Mouse (Mus musculus) hindbrain, embryonic 14.5 days (tissue): ENCODE measurements around the gene Gm49395. TPM values are rescaled to one million over a fixed set of nuclear protein-coding genes. Genes with fewer than 3 reads are reported as not detected.

ENCODE experiments used
- ATAC-seq: fragments of 200-750 bp; cut with Nextera tagmentation; 2 replicates; pipeline ENCODE4 v1.8.0; 2017; ENCODE audit warnings: moderate number of reproducible peaks, mild to moderate bottlenecking, moderate TSS enrichment, moderate library complexity; ENCODE audit not compliant: low FRiP score
- DNase-seq: peaks from one replicate; pipeline ENCODE4 v3.0.0-alpha.2; 2015; ENCODE audit warnings: low spot score
- H3K27ac ChIP-seq: fragments of 300-500 bp; sonication (generic); 2 replicates; pipeline ENCODE4 v1.5.1; 2014; ENCODE audit warnings: mild to moderate bottlenecking, moderate library complexity
- H3K27me3 ChIP-seq: fragments of 300-500 bp; sonication (generic); 2 replicates; pipeline ENCODE4 v1.6.1; 2014; ENCODE audit warnings: mild to moderate bottlenecking, low read length, mixed read lengths; ENCODE audit not compliant: control insufficient read depth, insufficient read depth
- H3K36me3 ChIP-seq: fragments of 300-500 bp; sonication (generic); replicated peaks from 2 replicates; pipeline ENCODE4 v1.6.1; 2014; ENCODE audit not compliant: control insufficient read depth, insufficient read depth
- H3K4me1 ChIP-seq: fragments of 300-500 bp; sonication (generic); replicated peaks from 2 replicates; pipeline ENCODE4 v1.6.1; 2014; ENCODE audit warnings: antibody characterized with exemption, low read length, mixed read lengths; ENCODE audit not compliant: control insufficient read depth, insufficient read depth
- H3K4me2 ChIP-seq: fragments of 300-500 bp; sonication (generic); replicated peaks from 2 replicates; pipeline ENCODE4 v1.6.1; 2014; ENCODE audit warnings: mild to moderate bottlenecking, moderate library complexity
- H3K4me3 ChIP-seq: fragments of 300-500 bp; sonication (generic); replicated peaks from 2 replicates; pipeline ENCODE4 v1.5.1; 2014; ENCODE audit warnings: mild to moderate bottlenecking, low read length
- H3K9ac ChIP-seq: fragments of 300-500 bp; sonication (generic); 2 replicates; pipeline ENCODE4 v1.6.1; 2014
- H3K9me3 ChIP-seq: fragments of 300-500 bp; sonication (generic); 2 replicates; pipeline ENCODE4 v1.6.1; 2016; ENCODE audit warnings: low read length; ENCODE audit not compliant: control insufficient read depth
- WGBS: fragments of 180-500 bp; shearing (Covaris S2); extraction: QIAGEN DNeasy Blood & Tissue Kit; methylation state at CpG from one replicate; pipeline ENCODE4 v1.1.7; 2014; 5-methylcytosine and 5-hydroxymethylcytosine counted together
- polyA plus RNA-seq: library from polyadenylated mRNA; unstranded; fragments of >200 nt; fragmentation: Nextera tagmentation; extraction: Ambion mirVana; gene quantifications from 2 replicates; pipeline ENCODE4 v1.2.1, GENCODE M21; 2014

Gene Gm49395
- polyA plus RNA-seq, 1 experiment from 2014 or later, result 4.7 TPM

DNA sequence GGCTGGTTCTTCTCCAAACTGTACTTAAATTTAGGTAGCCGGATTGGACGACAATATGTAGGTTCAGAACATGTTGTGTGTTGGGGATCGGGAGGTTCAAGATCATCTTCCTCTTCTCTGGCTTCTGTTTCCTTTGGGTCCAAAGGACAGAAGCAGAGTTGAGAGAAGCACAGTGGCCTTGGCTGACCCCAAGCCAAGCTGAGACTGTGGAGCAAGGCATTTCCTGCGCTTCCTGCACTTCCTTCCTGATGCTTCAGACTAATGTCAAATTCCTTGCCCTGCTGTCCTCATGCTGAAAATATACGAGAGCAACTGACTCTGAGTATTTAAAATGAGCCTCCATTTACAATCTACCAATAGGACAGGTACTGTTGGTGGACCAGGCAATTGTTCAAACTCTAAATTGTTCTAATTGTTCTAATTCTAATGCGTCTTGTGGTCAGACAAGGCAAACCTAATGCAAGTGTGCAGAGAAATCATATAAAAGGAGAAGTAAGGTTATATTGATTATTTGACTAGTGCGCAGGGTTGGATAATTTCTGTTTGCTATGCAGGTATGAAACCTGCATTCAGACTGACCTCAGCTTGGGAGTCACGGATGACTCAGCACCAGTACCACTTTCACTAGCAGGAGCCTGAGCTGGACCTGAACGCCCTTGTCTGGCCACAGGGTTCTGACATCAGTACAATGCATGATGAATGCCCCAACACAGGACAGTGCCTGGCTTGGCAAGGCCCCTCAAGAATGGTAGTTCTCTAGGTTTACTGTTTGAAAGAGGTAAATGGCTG is 24.2 kb downstream of the Gm49395 start:
- 84% methylated on average over 9 of the region's 9 CpGs for WGBS

GRCm38 (mm10) chr13:115072386-115072785 is 29.3 kb downstream of the Gm49395 start:
- 98% methylated on average over 6 of the region's 6 CpGs for WGBS
- H3K27ac ChIP-seq, result no peak overlapping the region
- no peak overlapping the region for H3K4me2 ChIP-seq
- no peak overlapping the region for H3K4me3 ChIP-seq
- no peaks in the 10 kb centered on the region for H3K4me1 ChIP-seq
- no peak overlapping the region for H3K9ac ChIP-seq
- no peak for ATAC-seq
- no peaks in the 10 kb centered on the region for H3K27me3 ChIP-seq
- H3K9me3 ChIP-seq, result no peaks in the 10 kb centered on the region
- no peak for DNase-seq
- H3K36me3 ChIP-seq, result no peaks in the 10 kb centered on the region

More for the DNA sequence above, 24.2 kb downstream of the Gm49395 start:
- no peak overlapping the region for H3K9ac ChIP-seq
- no peaks in the 10 kb centered on the region for H3K27me3 ChIP-seq
- no peaks in the 10 kb centered on the region for H3K36me3 ChIP-seq
- no peak overlapping the region for H3K4me3 ChIP-seq
- H3K4me1 ChIP-seq, result no peaks in the 10 kb centered on the region
- no peaks in the 10 kb centered on the region for H3K9me3 ChIP-seq
- ATAC-seq, result no peak
- no peak for DNase-seq
- H3K27ac ChIP-seq, result no peak overlapping the region
- no peak overlapping the region for H3K4me2 ChIP-seq

- Histone ChIP-seq H3K4me1 (no peaks in the 10 kb centered on the region), H3K4me3 (no peak overlapping the region), H3K9me3 (no peaks in the 10 kb centered on the region), H3K36me3 (no peaks in the 10 kb centered on the region), H3K9ac (no peak overlapping the region), H3K4me2 (no peak overlapping the region), H3K27me3 (no peaks in the 10 kb centered on the region), H3K27ac (no peak overlapping the region)
- DNase-seq (no peak), ATAC-seq (no peak)
- 87% methylated on average over 3 of the region's 3 CpGs for WGBS
These were observed 30.3 kb downstream of the Gm49395 start for GRCm38 (mm10) chr13:115071431-115071830.

- Histone ChIP-seq H3K4me1 (no peaks in the 10 kb centered on the region), H3K4me2 (no peak overlapping the region), H3K9me3 (no peaks in the 10 kb centered on the region), H3K36me3 (no peaks in the 10 kb centered on the region), H3K27me3 (no peaks in the 10 kb centered on the region), H3K27ac (no peak overlapping the region), H3K4me3 (no peak overlapping the region), H3K9ac (no peak overlapping the region)
- ATAC-seq (no peak), DNase-seq (no peak)
- 100% methylated on average over 1 of the region's 1 CpGs for WGBS
These were observed 33.8 kb downstream of the Gm49395 start for GRCm38 (mm10) chr13:115067968-115068330.

DNA sequence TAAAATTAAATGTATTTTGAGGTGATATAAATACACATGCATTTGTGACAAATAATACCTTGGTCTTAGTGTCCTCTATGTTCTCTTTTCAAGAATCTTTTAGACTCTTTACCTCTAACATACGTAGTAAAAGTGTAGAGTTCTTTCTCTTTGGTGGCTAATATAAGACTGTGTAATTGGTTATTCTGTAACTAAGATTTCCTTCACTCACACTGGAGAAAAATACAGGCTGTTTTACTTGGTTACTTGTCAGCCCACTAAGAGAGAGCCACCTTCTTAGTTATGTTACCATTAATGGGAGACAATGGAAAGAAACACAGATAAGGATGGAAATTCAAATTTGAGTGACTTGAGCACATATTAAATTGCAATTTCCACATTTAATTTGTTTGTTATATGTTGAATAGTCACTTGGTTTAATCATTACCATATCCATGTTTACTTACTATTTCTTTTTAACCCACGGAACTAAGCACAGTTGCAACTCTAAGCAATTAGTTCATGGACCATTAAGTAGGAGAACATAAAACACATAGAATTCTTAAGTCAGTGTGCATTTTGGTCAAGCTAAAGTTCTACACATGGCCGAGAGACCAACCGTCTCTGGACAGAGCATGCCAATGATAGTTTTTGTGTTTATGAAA is 34.3 kb downstream of the Gm49395 start:
- H3K4me1 ChIP-seq, result no peaks in the 10 kb centered on the region
- no peaks in the 10 kb centered on the region for H3K36me3 ChIP-seq
- H3K9ac ChIP-seq, result no peak overlapping the region
- no peak overlapping the region for H3K4me3 ChIP-seq
- DNase-seq (no peak), ATAC-seq (no peak)
- H3K27ac ChIP-seq, result no peak overlapping the region
- no peaks in the 10 kb centered on the region for H3K9me3 ChIP-seq
- 76% methylated on average over 4 of the region's 4 CpGs for WGBS
- H3K27me3 ChIP-seq, result no peaks in the 10 kb centered on the region
- no peak overlapping the region for H3K4me2 ChIP-seq

GRCm38 (mm10) chr13:115057555-115057954 is 44.2 kb downstream of the Gm49395 start:
- WGBS, result 85% methylated on average over 5 of the region's 5 CpGs
- ATAC-seq, result no peak

GRCm38 (mm10) chr13:115054783-115055182 is 46.9 kb downstream of the Gm49395 start:
- 16% methylated on average over 9 of the region's 9 CpGs for WGBS
- H3K4me2 ChIP-seq, result no peak overlapping the region
- H3K9me3 ChIP-seq, result no peaks in the 10 kb centered on the region
- no peak for ATAC-seq
- H3K36me3 ChIP-seq, result no peaks in the 10 kb centered on the region
- H3K4me3 ChIP-seq, result no peak overlapping the region
- no peaks in the 10 kb centered on the region for H3K4me1 ChIP-seq
- no peak overlapping the region for H3K9ac ChIP-seq
- no peak for DNase-seq
- H3K27ac ChIP-seq, result no peak overlapping the region
- no peaks in the 10 kb centered on the region for H3K27me3 ChIP-seq

More at GRCm38 (mm10) chr13:115057555-115057954, 44.2 kb downstream of the Gm49395 start:
- DNase-seq, result no peak
- no peak overlapping the region for H3K27ac ChIP-seq
- H3K4me1 ChIP-seq, result no peaks in the 10 kb centered on the region
- no peak overlapping the region for H3K9ac ChIP-seq
- H3K27me3 ChIP-seq, result no peaks in the 10 kb centered on the region
- H3K4me2 ChIP-seq, result no peak overlapping the region
- no peaks in the 10 kb centered on the region for H3K36me3 ChIP-seq
- H3K9me3 ChIP-seq, result no peaks in the 10 kb centered on the region
- no peak overlapping the region for H3K4me3 ChIP-seq

- Histone ChIP-seq H3K4me2 (no peak overlapping the region), H3K27ac (no peak overlapping the region), H3K27me3 (no peaks in the 10 kb centered on the region), H3K4me3 (no peak overlapping the region), H3K9me3 (no peaks in the 10 kb centered on the region), H3K4me1 (no peaks in the 10 kb centered on the region), H3K36me3 (no peaks in the 10 kb centered on the region), H3K9ac (no peak overlapping the region)
- no peak for DNase-seq
- WGBS, result 56% methylated on average over 7 of the region's 7 CpGs
- no peak for ATAC-seq
These were observed 49.2 kb downstream of the Gm49395 start for GRCm38 (mm10) chr13:115052568-115052967.

DNA sequence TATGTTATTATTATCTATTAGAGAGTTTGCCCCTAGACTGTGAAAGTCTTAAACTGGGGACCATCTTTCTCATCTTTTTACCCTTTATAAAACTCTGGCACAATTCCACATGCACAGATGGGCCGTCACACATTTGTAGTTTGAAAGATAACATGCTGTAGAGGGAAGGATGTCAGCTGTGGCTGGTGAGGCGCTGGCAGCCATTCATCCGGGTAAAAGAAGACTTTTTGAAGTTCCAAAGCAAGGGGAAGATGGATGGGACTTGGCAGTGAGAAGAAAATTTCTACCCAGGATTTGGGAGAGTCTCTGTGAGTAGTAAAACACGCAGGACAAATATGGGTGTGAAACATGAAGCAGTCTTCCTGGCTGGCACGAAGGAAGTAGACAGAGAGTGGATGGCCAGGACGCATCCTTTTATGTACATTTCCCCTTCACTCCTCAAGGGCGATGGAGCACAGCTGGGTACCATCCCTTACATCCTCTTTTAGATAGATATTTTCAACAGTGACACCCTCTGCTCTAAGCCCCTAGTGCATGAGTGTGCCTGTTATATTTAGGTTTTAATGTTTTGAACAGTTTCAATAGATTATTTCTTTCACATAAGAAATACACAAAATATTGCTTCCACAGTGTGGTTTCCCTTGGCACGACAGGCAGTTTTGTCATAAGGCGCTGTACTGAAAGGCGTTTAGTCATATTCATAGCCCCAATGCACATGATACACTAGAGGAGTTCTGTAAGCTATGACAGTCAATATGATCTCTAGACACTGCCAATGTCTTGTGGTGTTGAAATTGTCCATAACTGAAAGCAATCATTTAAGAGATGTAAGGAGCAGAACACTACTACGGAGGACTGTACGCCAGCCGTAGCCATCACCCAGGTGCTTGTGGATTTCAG is 50.8 kb downstream of the Gm49395 start:
- Histone ChIP-seq H3K9ac (no peak overlapping the region), H3K36me3 (no peaks in the 10 kb centered on the region), H3K27me3 (no peaks in the 10 kb centered on the region), H3K4me3 (no peak overlapping the region), H3K4me2 (no peak overlapping the region), H3K27ac (no peak overlapping the region), H3K4me1 (no peaks in the 10 kb centered on the region), H3K9me3 (no peaks in the 10 kb centered on the region)
- WGBS, result 79% methylated on average over 13 of the region's 13 CpGs
- ATAC-seq (peak; percentile 37; the same call in 1 of the 2 replicates), DNase-seq (no peak)
